Mouse (Mus musculus): ENCODE measurements around the gene Fbln2. TPM values are rescaled to one million over a fixed set of nuclear protein-coding genes. Genes with fewer than 3 reads are reported as not detected.

Gene Fbln2
- total and polyA plus RNA-seq, 2 experiments from 2014 or later, result 120 to 222 TPM

GRCm38 (mm10) chr6:91284521-91285449, 72.5 kb downstream of the Fbln2 start:
- no peak for DNase-seq (ENCODE audit: low spot score)
- Histone ChIP-seq H3K27ac (ENCODE audit: low read depth) (no peak overlapping the region), H3K36me3 (replicated peaks; ENCODE audit: control insufficient read depth, insufficient read depth, low read length) (no peaks in the 10 kb centered on the region), H3K9me3 (replicated peaks; ENCODE audit: control insufficient read depth, low read length) (no peaks in the 10 kb centered on the region), H3K4me3 (ENCODE audit: low read depth, low read length) (peak overlapping the region; percentile 21), H3K9ac (replicated peaks; ENCODE audit: low read depth, low read length) (no peak overlapping the region), H3K4me2 (ENCODE audit: low read depth, low read length) (peak overlapping the region; percentile 47), H3K4me1 (ENCODE audit: control insufficient read depth, insufficient read depth) (peaks cover 3% of the 10 kb centered on the region), H3K27me3 (ENCODE audit: control insufficient read depth, insufficient read depth, low read length) (peaks cover 87% of the 10 kb centered on the region)
- TF ChIP-seq EP300 (IDR thresholded peaks at IDR 0.05; ENCODE audit: low read depth) (no peak), CTCF (IDR thresholded peaks at IDR 0.05; ENCODE audit: low read depth) (no peak)
- WGBS, result 10% methylated on average over 35 of the region's 35 CpGs
- ATAC-seq (ENCODE audit: insufficient read depth, low read depth), result no peak; the same call in 1 of the 2 replicates

GRCm38 (mm10) chr6:91285450-91285790, 73.2 kb downstream of the Fbln2 start:
- H3K4me1 ChIP-seq (ENCODE audit: control insufficient read depth, insufficient read depth), result peaks cover 3% of the 10 kb centered on the region
- ATAC-seq (ENCODE audit: insufficient read depth, low read depth) (peak; percentile 86), DNase-seq (ENCODE audit: low spot score) (peak; percentile 50)
- no peak overlapping the region for H3K27ac ChIP-seq (ENCODE audit: low read depth)
- H3K36me3 ChIP-seq (replicated peaks; ENCODE audit: control insufficient read depth, insufficient read depth, low read length), result no peaks in the 10 kb centered on the region
- 1% methylated on average over 28 of the region's 28 CpGs for WGBS
- H3K9me3 ChIP-seq (replicated peaks; ENCODE audit: control insufficient read depth, low read length), result no peaks in the 10 kb centered on the region
- peaks cover 91% of the 10 kb centered on the region for H3K27me3 ChIP-seq (ENCODE audit: control insufficient read depth, insufficient read depth, low read length)
- peak overlapping the region; percentile 21 for H3K4me3 ChIP-seq (ENCODE audit: low read depth, low read length)
- H3K4me2 ChIP-seq (ENCODE audit: low read depth, low read length), result peak overlapping the region; percentile 47
- no peak overlapping the region for H3K9ac ChIP-seq (replicated peaks; ENCODE audit: low read depth, low read length)
- peak; percentile 86 for TF ChIP-seq CTCF (IDR thresholded peaks at IDR 0.05; ENCODE audit: low read depth)
- TF ChIP-seq EP300 (IDR thresholded peaks at IDR 0.05; ENCODE audit: low read depth), result no peak

GRCm38 (mm10) chr6:91285814-91286545, 73.7 kb downstream of the Fbln2 start:
- Histone ChIP-seq H3K27me3 (ENCODE audit: control insufficient read depth, insufficient read depth, low read length) (peaks cover 96% of the 10 kb centered on the region), H3K4me2 (ENCODE audit: low read depth, low read length) (peak overlapping the region; percentile 47), H3K36me3 (replicated peaks; ENCODE audit: control insufficient read depth, insufficient read depth, low read length) (no peaks in the 10 kb centered on the region), H3K27ac (ENCODE audit: low read depth) (no peak overlapping the region), H3K9me3 (replicated peaks; ENCODE audit: control insufficient read depth, low read length) (no peaks in the 10 kb centered on the region), H3K4me1 (ENCODE audit: control insufficient read depth, insufficient read depth) (peaks cover 3% of the 10 kb centered on the region), H3K9ac (replicated peaks; ENCODE audit: low read depth, low read length) (no peak overlapping the region), H3K4me3 (ENCODE audit: low read depth, low read length) (peak overlapping the region; percentile 21; the same call in 1 of the 2 replicates)
- ATAC-seq (ENCODE audit: insufficient read depth, low read depth) (no peak), DNase-seq (ENCODE audit: low spot score) (no peak)
- TF ChIP-seq CTCF (IDR thresholded peaks at IDR 0.05; ENCODE audit: low read depth), result no peak
- no peak for TF ChIP-seq EP300 (IDR thresholded peaks at IDR 0.05; ENCODE audit: low read depth)
- WGBS, result 32% methylated on average over 30 of the region's 30 CpGs

DNA sequence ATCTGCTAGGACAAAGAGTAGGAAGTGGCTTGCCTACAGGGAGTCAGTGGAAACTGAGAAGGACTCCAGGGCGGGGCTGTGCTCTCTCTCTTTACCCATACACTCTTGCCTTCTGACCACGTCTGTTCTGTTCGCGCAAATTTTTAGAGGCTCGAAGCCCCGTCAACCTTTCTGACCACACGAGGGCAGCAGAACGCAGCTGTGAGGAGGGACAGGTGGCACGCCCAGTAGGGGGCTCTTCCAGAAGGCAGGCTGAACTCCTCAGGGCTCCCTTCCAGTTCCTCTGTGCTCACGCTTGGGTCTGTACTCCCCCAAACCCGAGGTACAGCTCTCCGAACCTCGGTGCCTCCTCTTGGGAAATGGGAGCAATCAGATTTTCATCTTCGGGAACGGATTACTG, 74.4 kb downstream of the Fbln2 start:
- DNase-seq (ENCODE audit: low spot score), result peak; percentile 67
- H3K4me2 ChIP-seq (ENCODE audit: low read depth, low read length), result no peak overlapping the region
- no peak for TF ChIP-seq EP300 (IDR thresholded peaks at IDR 0.05; ENCODE audit: low read depth)
- peak; percentile 99 for TF ChIP-seq CTCF (IDR thresholded peaks at IDR 0.05; ENCODE audit: low read depth)
- H3K27me3 ChIP-seq (ENCODE audit: control insufficient read depth, insufficient read depth, low read length), result peaks cover 100% of the 10 kb centered on the region
- H3K27ac ChIP-seq (ENCODE audit: low read depth), result no peak overlapping the region
- WGBS, result 3% methylated on average over 15 of the region's 15 CpGs
- peaks cover 3% of the 10 kb centered on the region for H3K4me1 ChIP-seq (ENCODE audit: control insufficient read depth, insufficient read depth)
- H3K36me3 ChIP-seq (replicated peaks; ENCODE audit: control insufficient read depth, insufficient read depth, low read length), result no peaks in the 10 kb centered on the region
- H3K4me3 ChIP-seq (ENCODE audit: low read depth, low read length), result no peak overlapping the region
- no peaks in the 10 kb centered on the region for H3K9me3 ChIP-seq (replicated peaks; ENCODE audit: control insufficient read depth, low read length)
- ATAC-seq (ENCODE audit: insufficient read depth, low read depth), result no peak
- H3K9ac ChIP-seq (replicated peaks; ENCODE audit: low read depth, low read length), result no peak overlapping the region

- no peak for ATAC-seq (ENCODE audit: insufficient read depth, low read depth)
- WGBS, result 57% methylated on average over 4 of the region's 4 CpGs
These were observed 74.9 kb downstream of the Fbln2 start for GRCm38 (mm10) chr6:91287148-91287547.

More at GRCm38 (mm10) chr6:91287148-91287547, 74.9 kb downstream of the Fbln2 start:
- Histone ChIP-seq H3K9ac (replicated peaks; ENCODE audit: low read depth, low read length) (no peak overlapping the region), H3K4me2 (ENCODE audit: low read depth, low read length) (no peak overlapping the region), H3K4me1 (ENCODE audit: control insufficient read depth, insufficient read depth) (peaks cover 3% of the 10 kb centered on the region), H3K27me3 (ENCODE audit: control insufficient read depth, insufficient read depth, low read length) (peaks cover 98% of the 10 kb centered on the region), H3K27ac (ENCODE audit: low read depth) (no peak overlapping the region), H3K9me3 (replicated peaks; ENCODE audit: control insufficient read depth, low read length) (no peaks in the 10 kb centered on the region), H3K36me3 (replicated peaks; ENCODE audit: control insufficient read depth, insufficient read depth, low read length) (no peaks in the 10 kb centered on the region), H3K4me3 (ENCODE audit: low read depth, low read length) (no peak overlapping the region)
- no peak for TF ChIP-seq EP300 (IDR thresholded peaks at IDR 0.05; ENCODE audit: low read depth)
- TF ChIP-seq CTCF (IDR thresholded peaks at IDR 0.05; ENCODE audit: low read depth), result no peak
- DNase-seq (ENCODE audit: low spot score), result no peak

All from heart, postnatal 0 days (tissue).